Mouse (Mus musculus): ENCODE data around the gene Lypd6.

Lypd6 gene

GRCm38 (mm10) chr2:50066246-50066967 lies at the start of gene Lypd6:
Lypd6 (plus strand) TSS chr2:50066429.
- peak; percentile 52 to 74 for DNase-seq (ENCODE audit: low spot score in 2 of 2)

- no peak for DNase-seq (ENCODE audit: low spot score in 2 of 2)
Observed at GRCm38 (mm10) chr2:50019477-50019876, 46.8 kb upstream of the Lypd6 start.

- no peak for DNase-seq (ENCODE audit: low spot score in 2 of 2)
Observed at GRCm38 (mm10) chr2:50025549-50025948, 40.7 kb upstream of the Lypd6 start.

GRCm38 (mm10) chr2:50028930-50029329 lies 37.3 kb upstream of the Lypd6 start:
- no peak for DNase-seq (ENCODE audit: low spot score in 2 of 2)

- DNase-seq (ENCODE audit: low spot score in 2 of 2), result no peak
Observed at GRCm38 (mm10) chr2:50044170-50044870, 21.9 kb upstream of the Lypd6 start.

GRCm38 (mm10) chr2:50044871-50045470 lies 21.3 kb upstream of the Lypd6 start:
- DNase-seq (ENCODE audit: low spot score in 2 of 2), result no peak

GRCm38 (mm10) chr2:50045841-50046240 lies 20.4 kb upstream of the Lypd6 start:
- no peak for DNase-seq (ENCODE audit: low spot score in 2 of 2)

GRCm38 (mm10) chr2:50048442-50048841 lies 17.8 kb upstream of the Lypd6 start:
- DNase-seq (ENCODE audit: low spot score in 2 of 2), result no peak

GRCm38 (mm10) chr2:50053893-50054292 lies 12.3 kb upstream of the Lypd6 start:
- no peak for DNase-seq (ENCODE audit: low spot score in 2 of 2)

- no peak for DNase-seq (ENCODE audit: low spot score in 2 of 2)
Observed at GRCm38 (mm10) chr2:50065902-50066245, 355 bp upstream of the Lypd6 start.

- no peak for DNase-seq (ENCODE audit: low spot score in 2 of 2)
Observed at GRCm38 (mm10) chr2:50066968-50067315, 713 bp downstream of the Lypd6 start.

GRCm38 (mm10) chr2:50069571-50070295 lies 3.5 kb downstream of the Lypd6 start:
- no peak for DNase-seq (ENCODE audit: low spot score in 2 of 2)

GRCm38 (mm10) chr2:50072158-50072557 lies 5.9 kb downstream of the Lypd6 start:
- DNase-seq (ENCODE audit: low spot score in 2 of 2), result no peak

- no peak for DNase-seq (ENCODE audit: low spot score in 2 of 2)
Observed at GRCm38 (mm10) chr2:50084746-50085145, 18.5 kb downstream of the Lypd6 start.

- no peak for DNase-seq (ENCODE audit: low spot score in 2 of 2)
Observed at GRCm38 (mm10) chr2:50087761-50088160, 21.5 kb downstream of the Lypd6 start.

- no peak for DNase-seq (ENCODE audit: low spot score in 2 of 2)
Observed at GRCm38 (mm10) chr2:50096336-50096735, 30.1 kb downstream of the Lypd6 start.

GRCm38 (mm10) chr2:50100364-50101151 lies 34.3 kb downstream of the Lypd6 start:
- no peak for DNase-seq (ENCODE audit: low spot score in 2 of 2)

GRCm38 (mm10) chr2:50101152-50101450 lies 34.9 kb downstream of the Lypd6 start:
- no peak for DNase-seq (ENCODE audit: low spot score in 2 of 2)

GRCm38 (mm10) chr2:50103850-50104503 lies 37.7 kb downstream of the Lypd6 start:
- DNase-seq (ENCODE audit: low spot score in 2 of 2), result no peak

GRCm38 (mm10) chr2:50105590-50105989 lies 39.4 kb downstream of the Lypd6 start:
- DNase-seq (ENCODE audit: low spot score in 2 of 2), result no peak

- DNase-seq (ENCODE audit: low spot score in 2 of 2), result no peak
Observed at GRCm38 (mm10) chr2:50105992-50106391, 39.8 kb downstream of the Lypd6 start.

All from frontal cortex, postnatal 10 days (tissue).